Mouse (Mus musculus): ENCODE data around the gene C2cd2. TPM values are rescaled to one million over a fixed set of nuclear protein-coding genes. Genes with fewer than 3 reads are reported as not detected.
"Not testable (repeated sequence)": the region's sequence is repeated elsewhere in the genome, so short reads cannot be mapped to it uniquely, and the experiment has no call there.

The C2cd2 gene
- total RNA-seq, 2 experiments from 2014 or later, result 23.4 to 26.6 TPM

DNA sequence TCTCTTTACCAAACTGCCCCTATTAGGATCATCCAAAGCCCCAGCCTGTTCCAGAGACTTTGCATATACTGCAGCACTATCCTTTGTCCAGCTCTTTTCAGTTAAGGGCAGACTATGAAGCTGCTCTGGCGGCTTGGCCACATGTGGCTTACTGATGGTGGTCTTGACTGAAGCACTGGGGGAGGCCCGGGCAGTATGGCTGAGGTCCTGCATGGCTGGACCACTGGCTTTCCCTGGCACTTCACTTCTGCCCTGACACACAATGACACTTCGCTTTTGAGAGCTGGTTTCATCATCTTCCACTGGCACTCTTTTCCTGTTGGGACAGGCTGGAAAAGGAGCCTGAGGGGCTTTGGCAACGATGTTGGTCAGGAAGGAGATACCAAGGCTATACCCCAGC, 10.0 kb downstream of the C2cd2 start:
- DNase-seq, result no peak
- intact Hi-C loops (cut with DNase I), result no loop called here

DNA sequence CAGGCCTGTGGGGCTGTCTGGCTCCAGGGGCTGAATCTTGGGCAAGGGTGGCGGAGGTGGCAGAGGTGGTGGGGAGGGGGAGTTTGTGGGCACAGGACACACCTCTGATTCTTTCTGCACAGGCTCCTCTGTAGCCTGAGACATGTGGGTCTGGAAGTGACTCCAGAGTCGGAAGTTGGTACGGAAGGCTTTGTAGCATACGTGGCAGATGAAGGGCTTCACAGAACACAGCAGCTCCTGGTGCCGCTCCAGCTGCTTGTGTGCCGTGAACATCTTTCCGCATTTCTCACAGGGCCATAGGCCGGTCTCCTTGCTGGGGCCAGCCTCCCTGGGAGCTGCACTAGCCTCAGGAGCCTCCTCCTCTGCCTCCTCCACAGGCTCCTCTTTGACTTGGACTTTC, 12.3 kb downstream of the C2cd2 start:
- DNase-seq, result no peak
- intact Hi-C loops (cut with DNase I), result no loop called here

DNA sequence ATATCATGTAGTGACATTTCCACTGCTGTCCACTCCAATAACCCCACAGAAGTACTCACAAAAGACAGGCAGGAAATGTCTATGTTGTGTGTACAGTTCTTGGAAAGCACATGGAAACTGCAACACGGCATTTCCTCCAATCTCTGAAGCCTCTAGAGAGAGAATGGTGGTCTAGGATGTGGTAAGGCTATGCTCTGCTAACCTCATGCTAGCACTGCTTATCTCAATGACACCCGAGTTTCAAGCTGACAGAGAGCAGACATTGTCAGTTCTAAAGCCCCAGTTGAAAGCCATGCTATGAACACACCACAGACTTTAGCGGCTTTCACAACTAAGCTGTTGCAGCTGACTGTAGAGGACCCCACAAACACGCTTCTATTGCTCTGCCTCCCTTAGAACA, 13.6 kb downstream of the C2cd2 start:
- no peak for DNase-seq
- intact Hi-C loops (cut with DNase I), result no loop called here

DNA sequence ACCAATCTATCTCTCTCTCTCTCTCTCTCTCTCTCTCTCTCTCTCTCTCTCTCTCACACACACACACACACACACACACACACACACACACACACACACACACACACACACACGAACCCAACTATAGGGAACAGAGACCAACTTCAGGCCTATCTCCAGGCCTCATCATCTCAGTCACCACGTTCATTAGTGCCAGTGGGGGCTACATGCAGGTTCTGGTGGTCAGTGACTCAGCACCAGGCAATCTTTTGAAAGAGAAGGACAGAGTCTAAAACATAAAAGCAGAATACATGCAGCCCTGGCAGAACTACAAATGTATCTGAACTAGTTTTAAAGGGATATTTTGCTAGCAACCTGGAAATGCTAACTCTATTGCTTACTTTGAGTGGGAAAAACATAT, 15.4 kb downstream of the C2cd2 start:
- intact Hi-C loops (cut with DNase I); DNase-seq: not testable (repeated sequence)

DNA sequence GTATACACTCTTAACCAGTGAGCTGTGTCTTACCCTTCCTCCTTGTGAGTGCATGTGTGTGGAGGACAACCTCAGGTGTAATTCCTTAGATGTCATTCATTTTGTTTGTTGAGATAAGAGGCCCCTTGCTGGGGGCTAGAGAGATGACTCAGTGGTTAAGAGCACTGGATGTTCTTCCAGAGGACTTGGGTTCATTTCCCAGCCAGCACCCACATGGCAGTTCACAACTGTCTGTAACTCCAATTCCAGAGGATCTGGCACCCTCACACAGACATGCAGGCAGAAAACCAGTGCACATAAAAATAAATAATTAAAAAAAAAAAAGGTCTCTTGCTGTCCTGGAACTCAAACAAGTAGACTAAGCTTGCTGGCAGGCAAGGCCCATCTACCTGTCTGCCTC, 20.6 kb downstream of the C2cd2 start:
- no peak for DNase-seq

DNA sequence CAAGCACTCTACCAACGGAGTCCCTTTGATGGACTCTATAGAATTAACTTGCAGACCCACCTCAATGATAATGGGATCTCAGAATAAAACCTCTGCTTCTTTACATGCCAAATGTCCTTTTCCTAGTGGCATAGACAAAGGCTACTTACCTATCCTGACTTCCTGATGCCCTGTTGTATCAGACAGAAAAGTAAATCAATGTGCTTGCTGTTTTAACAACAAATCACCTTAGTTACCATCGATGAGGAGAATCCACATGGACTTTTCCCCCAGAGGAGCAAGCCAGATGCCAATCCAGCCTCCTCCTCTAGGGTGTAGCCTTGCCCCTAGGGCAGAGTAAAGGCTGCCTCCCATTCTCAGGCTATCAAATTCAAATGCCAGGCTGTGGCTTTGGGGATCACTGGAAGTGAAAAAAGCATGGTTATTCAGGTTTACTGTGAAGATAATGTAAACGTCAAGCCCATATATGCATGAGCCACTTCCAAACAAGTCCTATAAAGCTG, 21.9 kb downstream of the C2cd2 start:
- intact Hi-C loops (cut with DNase I), result no loop called here

More for the DNA sequence above, 20.6 kb downstream of the C2cd2 start:
- intact Hi-C loops (cut with DNase I), result no loop called here

DNA sequence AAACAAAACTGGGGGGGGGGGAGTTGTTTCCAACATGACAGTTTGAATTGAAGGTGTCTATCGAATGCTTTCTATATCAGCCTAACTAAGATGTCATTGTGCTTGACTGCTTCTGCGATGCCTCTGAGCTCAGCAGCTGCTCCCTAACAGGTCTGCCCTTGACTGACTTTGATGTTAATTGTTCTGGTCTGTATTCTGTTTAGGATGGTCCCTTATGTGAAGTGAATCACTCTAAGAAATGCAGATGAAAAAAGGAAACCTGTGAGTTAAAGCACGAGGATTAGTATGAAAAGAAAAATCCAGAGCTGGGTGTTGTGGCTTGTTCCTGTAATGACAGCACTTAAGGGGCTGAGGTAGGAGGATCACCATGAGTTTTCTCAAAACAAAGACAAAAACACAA, 26.6 kb downstream of the C2cd2 start:
- intact Hi-C loops (cut with DNase I), result no loop called here
- no peak for DNase-seq

More for the DNA sequence above, 21.9 kb downstream of the C2cd2 start:
- no peak for DNase-seq

DNA sequence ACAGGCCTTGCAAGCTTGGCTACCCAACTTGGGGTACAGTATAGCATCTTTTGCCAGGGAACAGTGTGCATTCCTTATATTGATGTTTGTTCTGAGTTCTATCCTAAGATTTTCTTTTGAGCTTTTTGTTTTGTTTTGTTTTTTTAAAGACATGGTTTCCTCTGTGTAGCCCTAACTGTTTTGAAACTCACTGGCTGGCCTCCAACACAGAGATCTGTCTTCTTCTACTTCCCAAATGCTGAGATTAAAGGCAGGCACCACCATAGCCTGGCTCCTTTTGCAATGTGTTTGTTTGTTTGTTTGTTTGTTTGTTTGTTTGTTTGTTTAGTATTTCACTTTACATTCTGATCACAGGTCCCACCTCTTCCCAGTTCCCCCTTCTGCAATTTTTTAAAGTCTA, 32.2 kb downstream of the C2cd2 start:
- DNase-seq, result peak in 1 of 2 experiments; percentile 21
- intact Hi-C loops (cut with DNase I), result no loop called here

DNA sequence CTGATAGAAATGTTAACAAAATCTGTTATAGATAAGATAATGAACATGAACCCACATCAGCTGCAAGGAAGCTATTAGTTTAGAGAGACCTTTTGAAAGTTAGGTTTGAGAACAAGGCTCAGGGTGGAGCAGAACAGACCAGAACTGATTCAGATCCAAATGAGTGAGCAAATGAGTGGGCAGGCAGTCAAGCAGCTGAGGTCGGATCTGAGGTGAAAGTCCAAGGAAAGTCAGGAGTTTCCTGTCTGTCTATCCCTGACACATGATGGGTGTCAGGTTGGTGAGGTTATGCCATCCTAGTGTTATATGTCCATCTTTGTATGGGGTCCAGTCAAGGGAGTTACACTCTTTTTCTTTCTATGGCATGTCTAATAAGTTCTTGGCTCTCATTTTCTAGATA, 32.9 kb downstream of the C2cd2 start:
- DNase-seq, result peak; percentile 29 to 41

DNA sequence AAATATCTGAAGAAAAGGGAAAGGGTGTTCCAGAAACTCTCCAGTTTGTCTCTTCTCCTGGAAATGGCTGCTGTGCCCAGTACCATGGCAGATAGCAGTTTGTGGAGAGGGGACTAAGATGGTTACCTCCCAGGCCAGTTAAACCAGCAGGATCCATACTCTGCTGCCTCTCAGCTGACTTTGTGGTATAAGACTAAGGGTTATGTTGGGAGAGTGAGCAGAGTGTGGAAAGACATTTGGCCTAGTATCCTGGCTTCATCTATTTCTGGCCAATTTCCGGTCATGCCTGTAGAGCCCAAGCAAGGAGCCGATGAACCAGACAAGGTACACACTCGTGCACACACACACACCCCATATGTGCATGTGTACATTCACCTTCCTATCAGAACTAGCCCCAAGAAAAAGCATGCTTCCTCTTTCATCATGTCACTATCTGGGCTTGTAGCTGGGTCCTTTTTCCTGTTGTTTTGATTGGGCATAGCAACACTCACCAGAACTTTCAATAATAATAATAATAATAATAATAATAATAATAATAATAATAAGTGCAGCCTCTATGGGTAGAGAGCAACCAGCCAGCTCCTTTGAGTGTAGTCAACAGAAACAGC, 35.0 kb downstream of the C2cd2 start:
- intact Hi-C loops (cut with DNase I), result no loop called here
- no peak for DNase-seq

More for the DNA sequence above, 32.9 kb downstream of the C2cd2 start:
- intact Hi-C loops (cut with DNase I), result no loop called here

DNA sequence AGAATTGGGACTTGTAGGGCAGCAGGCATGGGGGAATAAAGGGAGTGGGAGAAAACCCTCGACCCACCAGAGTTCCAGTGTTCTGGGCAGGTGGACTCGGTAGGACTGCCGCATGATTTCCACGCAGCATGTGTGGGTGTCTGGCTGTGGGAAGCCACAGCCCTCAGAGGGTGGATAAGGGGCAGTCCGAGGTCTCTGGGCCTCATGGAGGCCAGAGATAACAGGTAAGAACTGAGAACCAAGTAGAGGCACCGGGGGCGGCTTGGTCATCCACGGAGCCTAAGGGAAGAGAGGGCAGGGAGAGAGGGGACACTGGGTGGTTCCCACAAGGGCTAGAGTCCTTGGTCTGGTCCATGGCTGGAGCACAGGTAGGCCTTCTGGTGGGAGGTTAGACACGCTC, 36.0 kb downstream of the C2cd2 start:
- intact Hi-C loops (cut with DNase I), result no loop called here
- no peak for DNase-seq

DNA sequence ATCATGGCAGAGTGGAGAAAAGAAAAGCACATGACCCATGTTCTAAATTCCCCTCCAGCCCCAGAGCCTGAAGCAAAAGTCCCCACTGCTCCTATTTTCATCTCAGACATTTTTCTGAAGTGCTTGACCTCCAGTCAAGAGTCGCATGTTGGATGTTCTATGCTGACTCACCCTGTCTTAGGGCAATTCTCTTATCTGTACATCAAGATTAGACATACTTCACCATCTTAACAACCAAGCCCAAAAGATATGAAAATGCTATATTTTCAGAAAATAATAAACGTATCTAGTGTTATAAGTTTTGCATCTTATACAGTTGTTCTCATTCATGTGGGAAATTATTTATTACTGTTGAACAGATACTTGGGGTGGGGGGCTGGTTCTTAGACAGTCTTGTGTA, 36.6 kb downstream of the C2cd2 start:
- intact Hi-C loops (cut with DNase I), result no loop called here
- DNase-seq, result no peak

DNA sequence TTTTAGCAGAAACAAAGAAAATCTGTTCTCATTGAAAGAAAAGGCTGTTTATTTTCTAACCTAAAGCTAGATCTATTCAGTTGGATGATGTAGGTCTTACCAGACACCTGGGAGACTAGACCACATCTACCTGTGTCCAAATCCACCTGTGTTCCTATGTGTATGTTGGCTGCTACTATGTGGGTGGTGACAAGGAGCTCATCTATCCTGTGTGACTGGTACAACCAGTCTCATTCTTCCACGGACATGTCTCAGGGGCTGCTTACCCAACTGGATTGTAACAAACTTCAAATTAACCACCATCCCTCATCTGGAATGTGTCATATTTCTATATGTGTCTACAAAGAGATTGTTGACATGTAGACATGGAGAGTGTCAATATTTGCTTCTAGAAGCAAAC, 38.7 kb downstream of the C2cd2 start:
- intact Hi-C loops (cut with DNase I), result no loop called here

DNA sequence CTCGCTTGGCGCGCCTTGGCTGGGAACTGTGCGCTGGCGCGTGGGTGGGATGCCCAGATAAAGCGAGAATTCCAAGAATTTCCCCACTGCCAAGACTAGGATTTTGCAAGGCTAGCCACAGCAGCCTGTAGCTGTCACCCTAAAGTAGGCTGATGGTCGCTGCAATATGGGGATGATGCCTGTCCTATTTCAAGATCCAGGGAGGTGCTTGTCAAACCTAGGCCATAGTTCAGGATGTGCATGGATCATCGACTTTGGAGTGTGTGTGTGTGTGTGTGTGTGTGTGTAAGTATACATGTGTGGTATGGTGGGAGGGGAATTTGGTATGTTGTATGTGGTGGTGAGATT, 39.6 kb downstream of the C2cd2 start:
- intact Hi-C loops (cut with DNase I), result loop anchor here (1.0 kb wide), 1 partner anchor 72 kb away; no protein-coding TSS in a partner anchor
- no peak for DNase-seq

More for the DNA sequence above, 38.7 kb downstream of the C2cd2 start:
- DNase-seq, result no peak

DNA sequence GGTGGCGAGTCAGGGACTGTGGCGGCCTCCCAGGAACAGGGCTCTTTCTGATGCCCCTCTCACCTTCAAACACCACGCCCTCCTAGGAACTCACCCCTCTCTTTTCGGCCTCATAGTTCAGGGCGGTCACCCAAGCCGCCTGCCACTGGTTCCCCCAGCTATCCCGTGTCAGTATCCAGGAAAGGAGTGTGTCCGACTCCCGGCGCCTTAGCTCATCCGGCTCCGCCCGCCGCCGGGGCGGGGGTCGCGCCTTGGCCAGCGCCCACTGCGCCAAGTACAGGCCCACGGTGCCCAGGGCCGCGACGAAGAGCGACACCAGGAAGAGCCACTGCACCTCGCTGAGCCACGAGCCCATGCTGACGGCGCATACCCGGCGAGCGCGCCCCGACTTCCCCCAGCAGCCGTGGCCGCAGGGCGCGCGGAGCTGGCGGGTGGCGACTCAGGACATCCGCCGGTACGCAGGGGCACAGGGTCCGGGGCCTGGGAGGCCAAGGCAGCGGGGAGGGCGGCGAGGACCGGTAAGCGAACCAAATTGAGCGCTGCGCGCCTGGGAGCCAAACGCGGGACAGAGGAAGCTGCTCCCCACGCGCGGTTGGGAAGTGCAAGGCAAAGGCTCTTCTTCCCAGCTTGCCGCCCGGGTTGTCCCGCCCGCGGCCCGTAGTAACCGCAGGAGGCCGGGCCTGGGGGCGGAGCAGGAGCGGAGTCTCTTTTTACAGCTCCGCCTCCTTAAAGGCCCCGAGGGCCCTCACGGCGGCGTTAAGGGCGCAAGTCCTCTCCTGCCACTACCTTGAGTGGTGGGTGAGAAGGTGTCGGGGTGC, 40.2 kb downstream of the C2cd2 start:
- intact Hi-C loops (cut with DNase I), result loop anchor here (1.0 to 2.0 kb wide), 2 partner anchors 21 to 72 kb away; no protein-coding TSS in a partner anchor
- DNase-seq, result peak; percentile 91 to 92

DNA sequence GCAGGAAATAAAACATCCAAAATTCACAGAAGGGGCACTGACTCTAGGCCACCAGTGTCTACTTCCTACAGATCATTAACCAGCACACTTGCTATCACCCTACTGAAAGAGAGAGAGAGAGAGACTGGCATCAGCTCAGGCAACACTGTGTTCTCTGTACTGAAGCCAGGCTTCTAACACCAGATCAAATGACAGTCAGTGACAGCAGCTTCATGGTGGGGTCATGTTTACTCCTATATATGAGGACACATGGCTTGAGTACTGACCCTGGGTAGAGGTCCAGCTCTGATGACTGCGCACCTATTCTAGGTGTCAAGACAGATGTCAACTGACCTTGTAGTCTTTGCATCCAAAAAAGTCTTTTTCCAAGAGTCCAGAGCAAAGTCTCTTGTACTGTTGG, 41.8 kb downstream of the C2cd2 start:
- intact Hi-C loops (cut with DNase I), result loop anchor here (2.0 kb wide), 1 partner anchor 20 kb away; no protein-coding TSS in a partner anchor

DNA sequence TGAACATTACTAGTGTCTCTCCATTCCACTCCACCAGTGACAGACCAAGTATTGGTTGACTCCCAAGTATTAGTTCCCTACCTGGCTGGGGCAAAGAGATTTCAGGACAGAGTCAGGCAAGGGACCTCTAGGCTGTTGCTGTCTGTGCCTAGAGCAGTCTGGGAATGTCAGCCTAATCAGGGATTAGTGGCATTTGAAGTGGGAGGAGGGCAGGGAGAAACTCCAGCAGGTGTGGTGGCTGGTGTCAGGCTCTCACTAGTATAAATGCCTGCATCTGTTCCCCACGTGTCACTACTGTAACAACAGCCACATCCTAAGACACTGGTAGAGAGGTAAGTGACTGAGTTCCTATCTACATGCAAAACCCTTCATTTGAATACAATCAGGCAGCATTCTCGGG, 42.6 kb downstream of the C2cd2 start:
- no peak for DNase-seq
- intact Hi-C loops (cut with DNase I), result loop anchor here (2.0 kb wide), 1 partner anchor 19 kb away; no protein-coding TSS in a partner anchor

More for the DNA sequence above, 41.8 kb downstream of the C2cd2 start:
- DNase-seq, result peak in 1 of 2 experiments; percentile 9

DNA sequence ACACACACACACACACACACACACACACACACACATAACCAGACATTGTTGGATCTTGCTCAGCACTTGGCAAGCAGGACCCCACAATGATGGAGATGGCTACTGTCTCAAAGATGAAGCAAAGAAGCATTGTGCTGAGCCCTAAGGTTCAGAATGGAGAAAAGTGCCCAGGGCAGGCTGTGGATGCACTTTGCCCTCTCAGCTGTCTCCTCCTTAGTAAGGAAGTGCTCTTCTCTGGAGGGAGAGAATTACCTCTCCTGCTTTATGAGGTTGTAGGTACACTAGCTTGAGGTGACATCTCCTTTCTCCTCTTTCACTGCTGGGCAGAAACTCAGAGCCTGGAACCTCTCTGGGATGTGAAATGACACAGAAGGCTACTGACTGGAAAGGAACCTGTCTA, 49.5 kb downstream of the C2cd2 start:
- intact Hi-C loops (cut with DNase I), result no loop called here
- no peak for DNase-seq

DNA sequence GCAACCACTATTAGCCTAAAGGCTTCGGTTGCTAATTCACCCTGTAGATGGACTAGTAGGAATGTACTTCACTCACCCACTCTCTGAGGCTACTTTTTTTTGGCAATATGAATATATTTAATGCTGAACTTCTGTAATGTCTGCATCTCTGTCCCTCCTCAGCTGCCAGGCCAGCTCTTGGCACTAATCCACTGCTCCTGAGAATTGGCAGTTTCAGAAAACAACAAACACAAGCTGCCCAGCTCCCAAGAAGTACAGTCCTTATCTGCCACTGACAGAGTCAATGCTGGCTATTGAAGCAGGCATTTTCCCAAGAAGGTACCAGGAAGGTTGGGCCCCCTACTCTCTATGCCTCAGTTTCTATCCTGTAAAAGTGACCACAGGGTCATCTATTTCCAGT, 53.0 kb downstream of the C2cd2 start:
- intact Hi-C loops (cut with DNase I), result no loop called here
- DNase-seq, result no peak

DNA sequence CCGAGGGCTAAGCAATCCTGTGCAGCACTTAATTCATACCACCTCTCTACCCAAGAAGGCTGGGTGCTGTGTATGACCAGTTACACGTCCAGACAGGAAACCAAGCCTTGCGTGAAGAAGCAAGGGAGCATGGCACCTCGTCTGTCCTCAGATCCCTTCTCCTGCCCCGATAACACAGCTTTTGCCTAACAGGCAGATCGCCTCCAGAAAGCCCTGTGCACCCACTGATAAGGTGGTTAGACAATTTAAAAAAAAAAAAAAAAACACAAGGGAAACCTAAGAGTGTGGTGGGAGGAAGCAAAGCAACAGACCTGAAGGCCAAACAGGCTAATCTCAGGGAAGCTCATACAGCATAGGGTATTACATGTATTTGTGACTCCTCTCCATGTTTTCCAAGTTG, 54.9 kb downstream of the C2cd2 start:
- intact Hi-C loops (cut with DNase I), result no loop called here

DNA sequence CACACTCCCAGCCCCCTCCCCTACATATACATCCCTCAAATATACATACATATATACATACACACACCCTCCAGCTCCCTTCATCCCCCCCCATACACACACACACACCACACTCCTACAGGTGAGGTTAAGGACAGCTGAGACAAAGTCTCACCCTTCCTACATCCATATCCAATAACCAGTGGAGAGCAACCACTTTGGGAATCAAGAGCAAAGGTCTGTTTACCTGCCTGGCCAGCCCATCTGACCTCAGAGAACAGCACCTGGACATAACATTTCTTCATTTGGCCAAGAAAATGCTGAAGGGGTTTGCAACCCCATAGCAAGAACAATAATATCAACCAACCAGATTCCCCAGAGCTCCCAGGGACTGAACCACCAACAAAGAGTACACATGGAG, 56.1 kb downstream of the C2cd2 start:
- no peak for DNase-seq
- intact Hi-C loops (cut with DNase I), result no loop called here

More for the DNA sequence above, 54.9 kb downstream of the C2cd2 start:
- DNase-seq, result no peak

DNA sequence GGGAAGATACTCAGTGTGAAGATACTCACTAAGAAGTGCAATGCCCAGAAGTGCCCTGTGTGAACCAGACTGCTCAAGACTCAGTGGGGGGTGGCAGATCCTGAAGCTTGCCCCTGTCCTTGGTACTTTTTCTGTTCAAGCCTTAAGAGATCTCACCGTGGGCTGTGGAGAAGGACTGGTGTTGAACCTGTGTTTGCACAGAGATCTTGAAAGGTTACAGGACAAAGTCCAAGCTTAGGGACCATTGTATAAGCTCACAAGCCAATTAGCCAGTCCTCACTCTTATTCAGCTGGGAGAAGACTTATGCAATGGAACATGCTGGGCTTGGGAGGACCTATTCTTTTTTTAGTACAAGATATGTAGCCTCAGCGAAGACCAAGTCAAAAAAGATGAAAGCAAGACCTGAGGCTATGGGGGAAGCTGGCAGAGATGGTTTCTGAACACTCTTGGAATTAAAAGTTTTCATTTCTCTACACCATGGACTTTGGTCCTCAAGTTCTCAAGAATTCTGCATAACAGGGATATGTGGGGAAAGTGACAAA, 56.9 kb downstream of the C2cd2 start:
- DNase-seq, result peak in 1 of 2 experiments; percentile 23
- intact Hi-C loops (cut with DNase I), result no loop called here
